Mouse (Mus musculus) thymus, postnatal 10 days (tissue): Measurements from ENCODE around the gene Galnt10.

Experiments
- DNase-seq, 2 experiments: peaks; one replicate each; pipeline ENCODE4 v3.0.0; 2021; ENCODE audit warnings: low spot score in 2 of 2

Galnt10 gene

DNA sequence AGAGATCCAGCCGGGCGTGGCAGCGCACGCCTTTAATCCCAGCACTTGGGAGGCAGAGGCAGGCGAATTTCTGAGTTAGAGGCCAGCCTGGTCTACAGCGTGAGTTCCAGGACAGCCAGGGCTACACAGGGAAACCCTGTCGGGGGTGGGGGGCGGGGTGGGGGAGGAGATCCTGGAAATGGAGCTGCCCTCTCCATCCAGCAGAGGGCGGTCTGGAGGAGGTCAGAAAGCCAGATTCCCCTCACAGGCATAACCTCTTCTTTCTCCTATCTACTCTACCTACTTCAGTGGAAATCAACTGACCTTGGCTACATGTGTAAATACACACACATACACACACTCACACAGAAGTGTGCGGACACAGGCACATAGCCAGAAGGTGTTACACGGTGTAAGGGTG is 180.0 kb downstream of the Galnt10 start:
- peak in 1 of 2 experiments; percentile 16 for DNase-seq

DNA sequence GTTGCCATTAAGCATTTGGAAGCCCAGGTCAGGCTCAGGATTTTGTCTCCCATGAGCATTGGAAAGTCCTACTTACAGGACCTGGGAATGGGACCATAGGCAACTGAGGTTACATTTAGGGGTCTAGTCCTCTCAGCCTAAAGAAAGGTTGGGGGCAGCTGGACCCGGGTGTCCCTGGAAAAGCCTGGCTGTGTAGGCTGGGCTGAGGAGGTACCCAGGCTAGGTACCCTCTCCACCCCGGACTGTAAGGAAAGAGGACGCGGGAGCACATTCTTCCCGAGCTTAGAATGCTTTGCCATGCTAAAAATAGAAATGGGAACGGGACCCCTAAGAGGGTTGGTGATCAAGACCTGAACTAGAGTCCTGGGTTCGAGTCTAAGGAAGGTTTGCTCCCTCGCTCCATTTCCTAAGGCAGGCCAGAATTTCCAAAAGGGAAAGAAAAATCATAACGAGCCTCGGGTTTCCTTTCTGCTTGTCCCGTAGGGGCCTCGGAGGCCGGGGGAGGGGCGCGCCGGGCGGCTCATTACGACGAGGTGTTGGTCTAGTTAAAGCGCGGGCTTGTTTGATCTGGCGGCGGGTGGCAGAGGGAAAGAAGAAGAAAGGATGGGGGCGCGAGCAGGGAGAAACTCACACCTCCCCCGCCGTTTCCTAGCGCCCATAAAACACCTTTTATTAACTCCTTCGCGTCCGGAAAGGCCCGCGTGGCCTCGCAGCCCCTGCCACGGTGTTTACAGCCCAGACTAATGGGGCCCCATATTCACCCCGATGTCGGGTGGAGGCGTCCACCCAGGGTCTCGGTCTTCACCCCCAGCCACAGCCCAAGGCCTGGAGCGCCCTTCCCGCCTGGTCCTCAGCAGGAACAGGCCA is 182.0 kb downstream of the Galnt10 start:
- DNase-seq = peak; percentile 30 to 33

GRCm38 (mm10) chr11:57827915-57828545 is 182.8 kb downstream of the Galnt10 start:
- DNase-seq = peak in 1 of 2 experiments; percentile 12

- no peak for DNase-seq
Measured at GRCm38 (mm10) chr11:57828955-57829870, 184.0 kb downstream of the Galnt10 start.

GRCm38 (mm10) chr11:57829871-57830775 is 184.9 kb downstream of the Galnt10 start:
- DNase-seq = no peak

DNA sequence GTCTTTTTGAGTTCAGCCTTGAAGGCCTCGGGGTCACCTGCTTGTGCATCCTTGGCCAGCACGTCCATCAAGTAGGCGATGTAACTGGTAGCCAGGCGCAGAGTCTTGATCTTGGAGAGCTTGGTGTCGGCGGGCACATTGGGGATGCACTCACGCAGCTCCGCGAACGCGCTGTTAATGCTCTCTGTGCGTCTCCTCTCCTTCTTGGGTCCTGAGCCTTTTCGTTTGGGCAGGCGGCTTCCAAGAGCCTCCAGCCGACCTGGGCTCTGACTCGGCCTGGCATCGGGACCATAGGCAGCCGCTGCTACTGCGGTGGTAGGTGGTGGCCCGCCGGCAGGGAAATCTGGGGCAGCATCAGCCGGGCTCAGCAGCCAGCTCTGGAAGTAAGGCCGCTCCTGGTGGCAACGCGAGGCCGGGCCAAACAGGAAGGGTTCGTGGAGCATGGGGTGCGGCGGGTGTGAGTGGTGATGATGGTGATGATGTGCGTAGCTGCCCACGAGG is 186.1 kb downstream of the Galnt10 start:
- DNase-seq = no peak

DNA sequence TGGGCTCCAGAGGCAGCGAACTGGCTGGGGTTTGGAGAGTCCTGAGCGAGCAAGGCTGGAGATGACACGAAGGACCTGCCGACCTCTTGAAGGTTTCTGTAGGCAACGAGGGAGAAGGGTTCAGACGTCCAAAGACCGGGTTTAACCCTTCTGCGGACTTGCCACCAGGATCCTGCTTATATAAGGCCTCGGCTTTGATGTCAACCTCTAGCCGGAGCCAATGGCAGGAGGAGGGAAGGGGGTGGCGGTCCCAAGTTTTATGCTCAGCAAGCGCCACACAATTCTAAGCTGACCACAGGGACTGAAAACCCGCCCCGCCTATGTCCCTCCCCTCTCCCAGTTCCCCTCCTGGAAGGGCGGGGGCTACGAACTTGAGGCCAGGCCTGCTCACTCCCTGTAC is 186.6 kb downstream of the Galnt10 start:
- DNase-seq = no peak

GRCm38 (mm10) chr11:57832552-57833201 is 187.4 kb downstream of the Galnt10 start, which contains the start of gene Hand1:
Gene Hand1 (minus strand): TSS chr11:57832818.
- no peak for DNase-seq

- no peak for DNase-seq
Measured at GRCm38 (mm10) chr11:57833296-57833977, 188.2 kb downstream of the Galnt10 start.

- DNase-seq = no peak
Measured at GRCm38 (mm10) chr11:57834031-57834430, 188.8 kb downstream of the Galnt10 start.

DNA sequence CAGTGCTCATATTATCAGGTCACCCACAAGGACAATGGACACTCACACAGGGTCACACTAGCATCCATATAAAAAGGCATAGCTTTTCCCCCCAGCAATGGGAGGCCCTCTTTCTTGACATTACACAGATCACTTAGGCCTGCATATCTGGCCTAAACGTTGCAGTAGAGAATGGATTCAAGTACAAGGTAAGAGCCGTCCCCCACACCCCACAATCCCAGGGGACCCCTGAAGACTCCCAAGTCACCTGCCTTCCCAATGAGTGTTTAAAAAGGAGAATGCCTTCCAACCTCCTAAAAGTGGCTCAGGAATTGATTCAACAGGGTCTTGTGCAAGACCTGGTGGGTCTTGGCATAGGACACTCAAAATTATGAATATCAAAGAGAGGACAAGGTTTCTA is 190.1 kb downstream of the Galnt10 start:
- no peak for DNase-seq

- DNase-seq = no peak
Measured at GRCm38 (mm10) chr11:57835931-57836330, 190.7 kb downstream of the Galnt10 start.

DNA sequence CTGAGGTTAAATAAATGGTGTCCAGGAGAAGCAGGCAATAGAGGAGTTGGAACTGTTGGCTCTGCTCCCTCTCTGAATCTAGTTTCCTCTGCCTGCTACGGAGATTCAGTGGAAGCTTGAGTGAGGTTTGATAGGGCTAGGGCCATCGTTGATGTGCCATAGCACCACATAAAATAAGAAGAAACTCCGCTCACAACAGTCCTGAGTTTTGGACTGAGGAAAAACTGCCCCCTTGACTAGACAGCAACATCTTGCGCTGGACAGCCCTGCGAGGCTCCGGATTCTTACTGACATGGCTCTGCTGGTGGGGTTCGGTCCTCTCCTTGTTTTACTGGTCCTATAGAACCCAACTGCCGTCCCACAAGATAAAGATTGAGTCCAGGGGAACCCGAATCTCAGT is 191.2 kb downstream of the Galnt10 start:
- no peak for DNase-seq
